Mouse (Mus musculus) left cerebral cortex, postnatal 4 days (tissue): ENCODE results near the gene Gmeb2. TPM values are rescaled to one million over a fixed set of nuclear protein-coding genes. Genes with fewer than 3 reads are reported as not detected.

Experiments used
- DNase-seq: peaks from one replicate; pipeline ENCODE4 v3.0.0-alpha.2; 2022
- intact Hi-C: fragments of 180-260 bp; cut with DNase I; formaldehyde crosslinking; loops from one replicate; pipeline ENCODE4 v1.15.1; 2025
- total RNA-seq, 2 experiments: library from RNA; stranded (reverse); gene quantifications; 2 replicates each; pipeline ENCODE4 v1.2.3; 2021

The Gmeb2 gene
- total RNA-seq, 2 experiments from 2014 or later: 18.8 to 23.2 TPM

DNA sequence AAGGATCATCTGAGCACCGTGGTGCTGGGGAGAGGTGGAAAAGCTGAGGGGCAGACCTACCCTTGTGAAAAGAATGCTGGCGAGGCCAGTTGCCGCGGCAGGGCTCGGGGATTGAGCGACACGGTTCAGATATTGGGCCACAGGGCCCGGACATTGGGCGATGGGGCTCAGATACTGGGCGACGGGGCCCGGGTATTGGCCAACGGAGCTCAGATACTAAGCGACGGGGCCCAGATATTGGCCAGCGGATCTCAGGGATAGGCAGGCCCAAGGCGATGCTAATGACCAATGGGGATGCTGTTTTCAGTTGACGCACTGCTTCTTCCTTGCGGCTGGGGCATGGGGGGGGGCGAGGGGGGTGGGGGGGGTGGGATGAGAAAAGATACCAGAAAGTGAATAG lies 56.7 kb downstream of the Gmeb2 start:
- intact Hi-C loops: no loop called here

DNA sequence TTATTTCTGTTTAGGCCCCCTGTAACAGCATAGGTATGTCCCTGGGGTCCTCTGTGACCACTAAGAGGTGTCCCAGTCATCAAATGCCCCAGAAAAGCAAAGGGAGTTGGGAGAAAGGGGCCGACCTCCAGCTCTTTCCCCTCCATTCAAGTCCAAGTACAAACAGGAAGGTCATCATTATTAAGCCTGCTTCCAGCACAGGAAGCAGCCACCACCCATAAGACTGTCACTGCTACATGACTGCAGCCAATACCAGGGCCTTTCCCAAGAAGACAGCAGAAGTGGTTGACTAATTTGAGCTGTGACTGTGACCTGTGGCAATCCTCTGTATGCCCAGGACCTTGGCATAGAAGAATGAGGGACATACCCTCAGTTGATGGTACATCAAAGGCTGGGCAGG lies 59.5 kb downstream of the Gmeb2 start:
- DNase-seq: no peak
- intact Hi-C loops: no loop called here

More for the DNA sequence above, 56.7 kb downstream of the Gmeb2 start:
- DNase-seq: no peak

DNA sequence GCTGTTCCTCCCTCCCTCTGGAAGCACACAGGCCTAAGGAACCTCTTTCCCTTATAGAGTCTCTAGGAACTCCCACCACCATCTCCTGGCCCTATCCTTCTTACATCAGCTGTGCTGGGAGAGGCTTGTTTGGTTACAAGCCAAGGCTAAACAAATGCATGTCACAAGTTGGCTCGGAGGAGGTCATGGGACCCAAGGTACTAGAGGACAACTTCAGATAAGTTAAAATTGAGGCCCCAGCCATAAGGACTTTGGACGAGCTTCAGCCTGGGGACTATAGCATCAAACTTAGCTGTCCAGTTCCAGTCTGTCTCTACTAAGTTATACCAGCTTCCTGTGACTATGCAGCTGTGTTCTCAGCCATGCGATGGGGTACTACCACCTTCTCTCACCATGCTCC lies 60.7 kb downstream of the Gmeb2 start:
- DNase-seq: no peak
- intact Hi-C loops: no loop called here

DNA sequence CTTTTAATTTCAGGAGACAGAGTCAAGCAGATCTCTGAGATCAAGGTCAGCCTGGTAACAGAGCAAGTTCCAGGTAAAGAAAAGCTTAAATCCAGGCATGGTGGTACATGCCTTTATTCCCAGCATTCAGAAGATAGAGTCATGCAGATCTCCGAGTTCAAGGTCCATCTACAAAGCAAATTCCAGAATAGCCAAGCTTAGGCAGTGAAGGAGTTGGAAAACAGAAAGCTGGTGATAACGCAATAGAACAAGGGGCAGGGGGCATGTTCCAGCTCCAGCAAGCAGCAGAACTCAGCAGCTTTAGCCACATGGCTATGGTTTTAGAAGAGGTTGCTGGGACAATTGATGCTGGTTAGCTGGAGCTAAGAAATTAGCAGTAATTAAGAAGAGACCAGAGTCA lies 62.8 kb downstream of the Gmeb2 start:
- DNase-seq: no peak
- intact Hi-C loops: no loop called here

DNA sequence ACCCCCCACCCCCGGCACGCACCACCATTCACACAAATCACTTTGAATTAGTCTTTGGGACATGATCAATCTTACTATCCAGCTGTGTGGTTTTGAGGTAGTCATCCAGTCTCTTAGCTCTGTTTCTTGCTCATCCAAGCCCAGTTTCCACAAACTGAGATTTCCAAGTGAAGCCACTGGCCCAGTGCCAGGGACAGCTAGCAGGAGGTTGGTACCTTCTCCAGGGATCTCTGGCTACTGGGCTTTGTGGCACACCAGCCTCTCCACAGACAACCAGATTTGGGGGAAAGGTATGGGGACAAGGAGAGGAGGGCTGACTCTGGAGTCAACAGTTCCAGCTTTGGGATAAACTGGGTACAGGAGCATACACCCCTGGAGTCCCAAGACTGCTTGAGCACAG lies 67.5 kb downstream of the Gmeb2 start:
- intact Hi-C loops: no loop called here
- DNase-seq: no peak

DNA sequence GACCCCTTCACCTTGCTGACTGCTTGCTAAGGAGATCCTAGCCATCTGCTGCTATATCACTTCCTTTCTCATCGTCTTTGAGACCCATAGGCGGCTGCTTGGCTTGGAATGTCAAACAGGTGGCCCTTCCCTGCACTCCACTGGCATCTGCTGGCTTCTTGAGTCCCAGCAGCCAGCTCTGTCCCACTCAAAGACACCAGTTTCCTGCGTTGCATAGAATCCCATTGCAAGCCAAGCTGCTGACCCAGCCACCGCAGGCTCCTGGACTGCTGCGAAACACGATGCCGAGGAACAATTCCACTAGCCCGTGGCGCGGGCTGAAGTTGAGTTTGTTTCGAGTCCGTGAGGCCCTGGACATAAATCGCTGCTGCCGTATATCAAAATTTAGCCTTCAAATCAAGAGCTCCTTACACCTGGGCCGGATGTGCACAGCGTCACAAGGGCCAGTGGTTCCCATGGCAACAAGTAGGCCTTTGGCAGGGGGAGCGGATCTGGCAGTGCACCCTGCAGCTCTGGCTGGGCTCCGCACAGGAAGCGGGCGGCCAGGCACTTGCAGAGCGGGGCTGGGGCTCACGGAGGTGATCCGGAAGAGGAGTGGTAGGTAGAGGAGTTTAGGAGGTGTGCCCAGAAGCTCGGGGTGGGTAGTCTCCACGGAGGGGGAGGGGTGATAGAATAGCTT lies 68.2 kb downstream of the Gmeb2 start, which contains the start of gene Fndc11:
Gene Fndc11 (plus strand): TSS at position 476 of the 679 bp plus-strand sequence.
- DNase-seq: peak; percentile 69
- intact Hi-C loops: no loop called here

DNA sequence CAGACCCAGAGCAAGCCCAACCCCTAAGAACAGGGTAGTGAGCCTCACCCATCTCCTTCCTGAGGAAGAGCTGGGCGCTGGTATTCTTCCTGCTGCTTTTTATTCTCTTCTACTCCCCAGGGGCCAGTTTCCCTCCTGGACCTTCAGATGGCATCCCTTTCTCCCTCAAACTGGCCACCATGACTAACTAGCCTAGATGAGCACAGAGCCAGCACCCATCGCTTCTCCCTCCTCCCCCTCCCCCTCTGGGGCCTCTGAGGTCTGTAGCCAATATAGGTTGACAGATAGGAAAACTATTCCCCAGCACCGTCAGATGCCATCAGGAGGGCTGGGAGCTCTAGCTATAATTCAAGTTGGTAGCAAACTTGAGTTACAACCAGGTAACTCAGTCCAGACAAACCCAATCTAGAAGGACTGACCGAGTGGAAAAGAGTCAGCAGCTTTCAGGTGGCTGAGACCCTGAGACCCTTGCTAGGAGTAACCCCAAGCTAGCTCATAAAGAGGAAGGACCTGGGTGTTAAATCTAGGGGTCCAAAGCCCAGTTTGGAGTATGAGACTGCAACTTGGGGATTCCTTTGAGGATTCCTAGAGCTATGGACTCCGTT lies 68.9 kb downstream of the Gmeb2 start:
- intact Hi-C loops: no loop called here

DNA sequence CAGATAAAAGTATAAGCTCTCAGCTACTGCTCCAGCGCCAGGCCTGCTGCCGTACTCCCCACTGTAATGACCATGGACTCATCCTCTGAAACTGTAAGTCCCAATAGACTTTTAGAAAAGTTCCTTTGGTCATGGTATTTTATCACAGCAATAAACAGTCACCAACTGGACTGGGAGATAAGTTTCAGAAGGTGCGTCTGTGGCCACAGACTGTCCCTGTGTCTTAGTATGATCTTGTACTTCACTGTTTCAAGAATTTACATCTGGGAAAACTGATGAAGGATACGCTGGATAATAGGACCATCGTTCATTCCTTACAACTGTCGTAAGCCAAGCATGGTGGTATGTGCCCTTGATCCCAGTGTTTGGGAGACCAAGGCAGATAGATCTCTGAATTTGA lies 71.8 kb downstream of the Gmeb2 start:
- no peak for DNase-seq
- intact Hi-C loops: no loop called here

More for the DNA sequence above, 68.9 kb downstream of the Gmeb2 start:
- no peak for DNase-seq

DNA sequence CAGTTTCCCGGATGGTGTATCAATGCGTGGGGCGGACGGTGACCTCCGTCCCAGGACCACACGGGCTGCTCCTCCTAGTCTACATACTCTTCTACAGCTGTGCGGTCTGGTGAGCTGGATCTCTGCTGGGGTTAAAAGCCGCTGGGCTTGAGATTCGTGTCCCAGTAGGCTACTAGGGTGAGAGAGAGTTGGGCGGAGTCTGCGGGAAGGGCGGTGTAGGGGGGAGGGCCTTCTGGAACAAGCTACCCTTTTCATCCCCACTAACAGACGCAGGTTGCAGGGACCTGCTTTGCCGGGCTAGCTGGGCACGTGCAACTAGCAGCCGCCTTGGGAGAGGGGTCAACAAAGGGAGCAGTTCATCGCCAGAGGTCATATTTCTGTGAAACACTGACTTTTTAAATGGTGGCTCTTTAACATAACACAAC lies 74.8 kb downstream of the Gmeb2 start, which contains the start of gene Srms:
Gene Srms (minus strand): TSS at position 165 of the 425 bp plus-strand sequence.
- intact Hi-C loops: no loop called here
- DNase-seq: no peak

DNA sequence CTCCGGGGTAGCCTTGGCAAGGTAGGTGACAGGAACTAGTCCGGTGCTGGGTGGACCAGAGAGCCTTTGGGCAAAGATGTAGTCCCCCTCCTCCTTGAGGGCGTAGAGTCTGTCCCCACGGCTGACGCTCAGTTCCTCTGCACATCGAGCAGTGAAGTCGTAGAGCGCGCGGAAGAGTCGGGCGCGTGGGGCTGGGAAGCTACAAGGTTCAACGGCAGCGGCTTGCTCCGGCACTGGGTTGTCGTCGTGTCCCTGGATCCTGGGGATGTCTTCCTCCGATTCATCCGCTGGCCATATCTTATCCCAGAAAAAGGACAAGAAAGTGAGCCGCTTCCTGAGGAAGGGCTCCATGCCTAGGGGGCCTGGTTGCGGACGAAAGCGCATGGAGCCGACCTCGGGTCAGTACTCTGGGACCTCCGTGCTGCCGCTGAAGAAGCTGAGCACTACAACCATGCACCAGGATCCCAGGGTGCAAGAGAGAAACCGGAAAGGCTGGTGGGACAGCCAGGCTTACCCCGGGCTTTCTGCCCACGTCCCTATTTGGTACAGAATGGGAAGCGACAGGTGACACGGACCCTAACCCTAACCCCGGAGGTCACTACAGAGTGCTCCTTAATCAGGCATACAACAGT lies 75.3 kb downstream of the Gmeb2 start:
- intact Hi-C loops: no loop called here

DNA sequence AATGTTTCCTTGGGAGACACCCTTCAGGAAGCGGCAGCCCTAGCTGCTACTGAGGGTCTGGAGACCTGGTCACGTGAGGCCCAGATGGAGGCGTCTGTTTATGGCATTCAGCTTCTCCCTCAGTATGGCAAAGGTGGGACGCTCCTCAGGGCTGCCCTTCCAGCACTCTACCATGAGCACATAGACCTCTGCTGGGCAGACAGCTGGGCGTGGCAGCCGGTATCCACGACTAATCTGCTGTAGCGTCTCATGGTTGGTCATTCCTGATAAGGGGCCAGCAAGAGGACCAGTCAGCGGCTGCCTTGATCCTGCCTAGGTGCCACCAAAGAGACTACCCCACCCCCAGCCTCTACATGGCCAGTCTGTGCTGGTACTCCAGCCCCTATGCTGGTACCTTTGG lies 81.7 kb downstream of the Gmeb2 start:
- DNase-seq: no peak
- intact Hi-C loops: no loop called here

More for the DNA sequence above, 75.3 kb downstream of the Gmeb2 start:
- DNase-seq: no peak

DNA sequence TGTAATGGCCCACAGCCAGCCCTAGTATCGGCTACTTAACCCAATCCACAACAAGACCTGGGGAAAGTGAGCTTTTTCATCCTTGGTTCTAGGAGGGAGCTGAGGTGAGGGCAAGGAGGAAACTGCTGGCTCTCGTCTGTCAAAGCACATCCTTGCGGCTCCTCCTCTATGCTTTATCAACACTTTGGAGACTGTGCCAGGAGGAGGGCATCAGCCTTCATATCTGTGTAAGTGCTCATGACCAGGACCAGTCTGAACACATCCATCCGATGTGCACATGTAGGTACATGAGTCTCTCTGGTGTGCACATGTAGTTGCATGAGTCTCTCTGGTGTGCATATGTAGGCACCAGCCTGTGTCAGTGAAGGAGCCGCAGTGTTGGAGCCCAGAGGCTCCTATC lies 82.2 kb downstream of the Gmeb2 start:
- intact Hi-C loops: no loop called here

DNA sequence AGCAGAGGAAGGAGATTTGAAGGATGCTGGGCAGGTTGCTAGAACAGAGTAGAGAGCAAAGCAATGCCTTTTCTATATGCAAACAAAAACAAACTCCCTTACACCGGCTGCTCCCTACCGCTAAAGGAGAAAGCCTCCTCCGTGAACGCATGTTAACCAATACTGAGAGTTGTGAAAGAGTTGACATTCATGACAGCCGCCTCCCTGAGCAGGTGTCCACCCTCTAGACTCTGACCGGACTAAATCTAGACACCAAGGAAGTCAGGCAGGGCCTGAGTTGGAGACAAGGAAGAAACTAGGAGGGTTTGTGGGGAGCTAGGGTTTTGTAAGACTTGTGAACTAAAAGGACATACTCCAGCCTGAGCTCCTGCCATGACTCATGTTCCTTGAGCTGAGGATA lies 84.9 kb downstream of the Gmeb2 start:
- intact Hi-C loops: no loop called here
- DNase-seq: no peak

More for the DNA sequence above, 82.2 kb downstream of the Gmeb2 start:
- no peak for DNase-seq

DNA sequence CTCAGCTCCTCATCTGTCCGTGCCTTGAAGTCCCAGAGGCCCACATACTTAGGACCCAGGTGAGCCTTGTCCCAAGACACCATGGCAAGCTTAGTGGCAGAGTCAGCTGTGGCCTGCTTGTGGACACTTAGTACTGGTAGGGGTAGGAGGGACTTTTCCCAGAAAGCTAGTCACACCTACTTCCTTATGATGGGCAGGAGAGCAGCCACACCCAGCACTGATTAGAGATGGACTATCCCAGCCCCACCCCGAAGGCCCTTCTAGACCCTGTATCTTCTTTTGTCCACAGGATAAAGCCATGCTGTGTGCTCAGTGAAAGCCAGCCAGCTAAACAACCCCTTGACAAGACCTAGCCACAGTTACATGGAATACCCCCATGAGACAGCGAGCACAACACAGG lies 85.4 kb downstream of the Gmeb2 start, which contains the start of gene Ptk6:
Gene Ptk6 (minus strand): TSS at position 368 of the 400 bp plus-strand sequence.
- no peak for DNase-seq
- intact Hi-C loops: no loop called here

DNA sequence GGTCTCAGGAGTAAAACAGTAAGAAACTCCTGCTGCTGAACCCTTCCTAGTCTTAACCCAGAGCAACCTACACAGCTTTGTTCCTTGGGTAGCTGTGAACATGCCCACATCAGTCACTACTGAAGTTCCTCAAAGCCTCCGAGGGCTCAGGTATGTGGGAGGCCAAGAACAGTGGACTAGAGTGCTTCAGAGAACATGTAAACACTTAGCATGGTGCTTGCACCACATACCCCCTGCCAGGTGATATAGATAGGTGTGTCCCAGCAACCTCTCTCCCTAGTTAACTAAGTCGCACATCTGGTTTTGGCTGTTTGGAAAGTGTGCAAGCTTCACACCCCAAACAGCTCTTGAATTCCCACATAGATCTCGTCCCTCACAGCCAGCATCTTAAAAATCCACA lies 86.2 kb downstream of the Gmeb2 start:
- no peak for DNase-seq
- intact Hi-C loops: no loop called here

Other genes starting within 250 kb of the Gmeb2 start
- 10 to 100 TPM; 26.8 to 33.5 TPM for gene Chrna4, start 244.5 kb downstream of the Gmeb2 start, total RNA-seq
- 100 to 1,000 TPM; 191 to 195 TPM for gene Kcnq2, start 152.7 kb downstream of the Gmeb2 start, total RNA-seq
- gene Eef1a2, start 131.0 kb downstream of the Gmeb2 start, total RNA-seq: 100 to 1,000 TPM; 399 to 423 TPM
- 100 to 1,000 TPM; 132 to 140 TPM for gene Ppdpf, start 100.8 kb downstream of the Gmeb2 start, total RNA-seq
- not detected for gene Ptk6, start 85.2 kb downstream of the Gmeb2 start, total RNA-seq
- gene Srms, start 74.8 kb downstream of the Gmeb2 start, total RNA-seq: under 1 TPM in 1 of 2 experiments, not detected in 1; 0.18 TPM
- gene Fndc11, start 68.0 kb downstream of the Gmeb2 start, total RNA-seq: not detected
- gene Helz2, start 46.0 kb downstream of the Gmeb2 start, total RNA-seq: 1 to 10 TPM; 1.4 to 1.5 TPM
- 100 to 1,000 TPM; 885 to 936 TPM for gene Stmn3, start 26.5 kb upstream of the Gmeb2 start, total RNA-seq
- 10 to 100 TPM; 53.6 to 67.6 TPM for gene Rtel1, start 31.7 kb upstream of the Gmeb2 start, total RNA-seq
- 10 to 100 TPM; 73.9 to 83.5 TPM for gene Zgpat, start 76.9 kb upstream of the Gmeb2 start, total RNA-seq
- gene Arfrp1, start 77.4 kb upstream of the Gmeb2 start, total RNA-seq: 10 to 100 TPM; 57.3 to 60.3 TPM
- gene Lime1, start 92.0 kb upstream of the Gmeb2 start, total RNA-seq: 10 to 100 TPM; 40.8 to 44.9 TPM
- 10 to 100 TPM; 16.6 to 16.8 TPM for gene Zbtb46, start 171.4 kb upstream of the Gmeb2 start, total RNA-seq
- not detected for gene Abhd16b, start 205.2 kb upstream of the Gmeb2 start, total RNA-seq
- 10 to 100 TPM; 69.7 to 73.5 TPM for gene Tpd52l2, start 209.1 kb upstream of the Gmeb2 start, total RNA-seq
- gene Dnajc5, start 232.4 kb upstream of the Gmeb2 start, total RNA-seq: 100 to 1,000 TPM; 288 to 305 TPM